ENCODE assay signal across 8 mouse cellular contexts in the genomic region with DNA sequence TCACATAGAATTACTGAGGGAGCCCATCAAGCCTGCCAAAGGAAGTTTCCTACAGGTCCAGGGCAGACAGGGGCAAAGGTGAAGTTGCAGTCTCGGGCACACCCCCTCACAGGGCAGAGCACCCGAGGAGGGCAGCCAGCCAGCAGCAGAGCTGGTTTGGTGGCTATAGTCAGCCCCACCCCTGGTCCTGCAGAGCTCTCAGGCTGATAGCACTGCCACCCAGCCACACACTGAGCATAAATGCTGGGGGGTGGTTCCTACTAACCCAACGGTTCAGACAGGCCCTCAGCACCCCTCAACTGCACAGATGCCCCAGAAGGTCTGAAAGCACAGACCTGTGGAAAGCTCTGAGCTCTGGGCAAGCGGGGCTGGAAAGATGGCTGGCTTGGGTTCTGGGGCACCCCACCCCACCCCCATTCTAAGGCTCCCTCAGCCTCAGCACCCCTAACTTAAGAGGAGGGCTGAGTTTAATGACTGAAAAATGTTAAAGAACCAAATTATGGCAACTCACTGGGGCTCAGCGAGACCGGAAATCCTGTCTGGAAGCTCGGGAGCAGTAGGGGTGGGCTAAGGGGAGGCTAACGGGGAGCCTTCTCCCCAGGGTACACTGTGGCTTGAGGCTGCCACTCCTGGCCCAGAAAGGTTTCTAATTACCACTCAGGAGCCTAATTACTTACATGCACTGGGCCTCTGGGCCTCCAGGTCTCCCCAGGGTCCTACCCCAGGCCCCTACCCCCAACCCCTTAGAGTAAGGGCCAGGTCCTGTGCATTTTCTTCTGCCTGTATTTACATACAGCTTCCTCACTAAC. TPM values are rescaled to one million over a fixed set of nuclear protein-coding genes. Genes with fewer than 3 reads are reported as not detected.
DNase-seq lines count a peak whose midpoint lies in the region; ATAC-seq lines count a peak whose summit lies in the region.

No protein-coding gene starts in this region.

- ATAC-seq in limb, embryonic 11.5 days (ENCODE audit: insufficient number of reproducible peaks, low FRiP score, low TSS enrichment, low read depth), result 0 out of 2 replicates have a peak, but pooled peaks have one; percentile 19
- no peak for ATAC-seq in midbrain, embryonic 12.5 days (ENCODE audit: low FRiP score, low read depth)

- H3K9ac ChIP-seq in limb, embryonic 11.5 days (ENCODE audit: low read length), result peak overlapping the region; percentile 45
- H3K9ac ChIP-seq in midbrain, embryonic 12.5 days (replicated peaks), result no peak overlapping the region

- peak; percentile 58 for DNase-seq in 416B (ENCODE audit: low read depth)
- peak; percentile 54 for DNase-seq in heart, postnatal 4 days
- no peak for DNase-seq in limb, embryonic 11.5 days (ENCODE audit: low spot score)
- peak; percentile 64 for DNase-seq in urinary bladder, postnatal 25 days (ENCODE audit: low spot score)
- no peak for DNase-seq in cerebellum, adult 11-12 months
- DNase-seq in cerebellum, postnatal 4 days (ENCODE audit: low spot score in 2 of 2), result no peak

- no peaks in the 10 kb centered on the region for H3K9me3 ChIP-seq in limb, embryonic 11.5 days (ENCODE audit: control insufficient read depth, low read length)
- H3K9me3 ChIP-seq in midbrain, embryonic 12.5 days, result no peaks in the 10 kb centered on the region

- H3K4me3 ChIP-seq in brown adipose tissue, adult 24 weeks (ENCODE audit: insufficient read depth, low read depth, low read length), result no peak overlapping the region
- H3K4me3 ChIP-seq in limb, embryonic 11.5 days (ENCODE audit: low read depth, low read length), result peak overlapping the region; percentile 15; the same call in 1 of the 2 replicates
- no peak overlapping the region for H3K4me3 ChIP-seq in midbrain, embryonic 12.5 days

- no peaks in the 10 kb centered on the region; the same call in 1 of the 2 replicates for H3K36me3 ChIP-seq in limb, embryonic 11.5 days (ENCODE audit: control insufficient read depth, insufficient read depth, low read length)
- H3K36me3 ChIP-seq in midbrain, embryonic 12.5 days, result peaks cover 6% of the 10 kb centered on the region; the same call in 1 of the 2 replicates

- H3K27me3 ChIP-seq in limb, embryonic 11.5 days (ENCODE audit: control insufficient read depth, insufficient read depth, low read length), result no peaks in the 10 kb centered on the region
- H3K27me3 ChIP-seq in midbrain, embryonic 12.5 days, result no peaks in the 10 kb centered on the region

- H3K4me2 ChIP-seq in limb, embryonic 11.5 days (ENCODE audit: low read depth, severe bottlenecking), result peak overlapping the region; percentile 41
- H3K4me2 ChIP-seq in midbrain, embryonic 12.5 days (replicated peaks), result no peak overlapping the region

- peak overlapping the region; percentile 72 for H3K27ac ChIP-seq in brown adipose tissue, adult 24 weeks (replicated peaks; ENCODE audit: low read depth, low read length)
- H3K27ac ChIP-seq in limb, embryonic 11.5 days (replicated peaks; ENCODE audit: low read depth, low read length), result peak overlapping the region; percentile 91
- peak overlapping the region; percentile 26 for H3K27ac ChIP-seq in midbrain, embryonic 12.5 days (replicated peaks)

- 22% methylated on average over 8 of the region's 8 CpGs for WGBS in limb, embryonic 11.5 days
- WGBS in midbrain, embryonic 12.5 days, result 54% methylated on average over 8 of the region's 8 CpGs

- peaks cover 54% of the 10 kb centered on the region for H3K4me1 ChIP-seq in brown adipose tissue, adult 24 weeks (ENCODE audit: control insufficient read depth, insufficient read depth, insufficient read length, low read length)
- H3K4me1 ChIP-seq in limb, embryonic 11.5 days (ENCODE audit: control insufficient read depth, insufficient read depth, low read length), result peaks cover 58% of the 10 kb centered on the region
- H3K4me1 ChIP-seq in midbrain, embryonic 12.5 days, result peaks cover 71% of the 10 kb centered on the region

RNA-seq across cellular contexts. Expression of gene Csk, which starts 14.6 kb away (rescaled TPM):
- 16.3 and 16.8 TPM in 2 replicates for polyA plus RNA-seq in brown adipose tissue, adult 24 weeks (2012; ENCODE audit: insufficient read depth, insufficient read length, missing spikeins)
- 10 to 100 TPM; 42.1 to 47.0 TPM for total RNA-seq in heart, postnatal 4 days (2021)
- 33.7 and 34.6 TPM in 2 replicates for polyA plus RNA-seq in limb, embryonic 11.5 days (2014; fragmentation: Nextera tagmentation; extraction: Ambion mirVana)
- polyA plus RNA-seq in midbrain, embryonic 12.5 days (2016; fragmentation: Nextera tagmentation; extraction: Ambion mirVana), result 35.3 and 40.0 TPM in 2 replicates

RNA-seq across cellular contexts. Expression of gene Lman1l, which starts 18.3 kb away (rescaled TPM):
- not detected in 2 replicates for polyA plus RNA-seq in brown adipose tissue, adult 24 weeks (2012; ENCODE audit: insufficient read depth, insufficient read length, missing spikeins)
- not detected for total RNA-seq in heart, postnatal 4 days (2021)
- not detected in 2 replicates for polyA plus RNA-seq in limb, embryonic 11.5 days (2014; fragmentation: Nextera tagmentation; extraction: Ambion mirVana)
- 0.10 TPM in 1 of 2 replicates, not detected in the other for polyA plus RNA-seq in midbrain, embryonic 12.5 days (2016; fragmentation: Nextera tagmentation; extraction: Ambion mirVana)

RNA-seq across cellular contexts. Expression of gene Cplx3, which starts 32.8 kb away (rescaled TPM):
- not detected in 2 replicates for polyA plus RNA-seq in brown adipose tissue, adult 24 weeks (2012; ENCODE audit: insufficient read depth, insufficient read length, missing spikeins)
- total RNA-seq in heart, postnatal 4 days (2021), result not detected
- polyA plus RNA-seq in limb, embryonic 11.5 days (2014; fragmentation: Nextera tagmentation; extraction: Ambion mirVana), result not detected in 2 replicates
- 3.7 and 4.8 TPM in 2 replicates for polyA plus RNA-seq in midbrain, embryonic 12.5 days (2016; fragmentation: Nextera tagmentation; extraction: Ambion mirVana)

RNA-seq across cellular contexts. Expression of gene Cyp1a2, which starts 44.6 kb away (rescaled TPM):
- not detected in 2 replicates for polyA plus RNA-seq in brown adipose tissue, adult 24 weeks (2012; ENCODE audit: insufficient read depth, insufficient read length, missing spikeins)
- not detected for total RNA-seq in heart, postnatal 4 days (2021)
- polyA plus RNA-seq in limb, embryonic 11.5 days (2014; fragmentation: Nextera tagmentation; extraction: Ambion mirVana), result not detected in 2 replicates
- not detected in 2 replicates for polyA plus RNA-seq in midbrain, embryonic 12.5 days (2016; fragmentation: Nextera tagmentation; extraction: Ambion mirVana)

RNA-seq across cellular contexts. Expression of gene Cyp1a1, which starts 48.9 kb away (rescaled TPM):
- 2.6 and 4.5 TPM in 2 replicates for polyA plus RNA-seq in brown adipose tissue, adult 24 weeks (2012; ENCODE audit: insufficient read depth, insufficient read length, missing spikeins)
- not detected for total RNA-seq in heart, postnatal 4 days (2021)
- not detected in 2 replicates for polyA plus RNA-seq in limb, embryonic 11.5 days (2014; fragmentation: Nextera tagmentation; extraction: Ambion mirVana)
- polyA plus RNA-seq in midbrain, embryonic 12.5 days (2016; fragmentation: Nextera tagmentation; extraction: Ambion mirVana), result not detected in 2 replicates

Comparison
In these comparisons a context has a peak if more than half of its experiments do, and no peak if none do; other contexts are left out.
1. DNase-seq: peak in 416B (single experiment), heart, postnatal 4 days (single experiment) and urinary bladder, postnatal 25 days (single experiment); none in limb, embryonic 11.5 days (single experiment), cerebellum, adult 11-12 months (single experiment) and cerebellum, postnatal 4 days (0 of 2).
2. H3K27ac ChIP-seq: peak in every context shown above with its lines; median percentile 91 in limb, embryonic 11.5 days; 72 in brown adipose tissue, adult 24 weeks; 26 in midbrain, embryonic 12.5 days.